Mouse (Mus musculus) testis, adult 2 months (tissue): ENCODE data around the gene Etl4.

Experiments used
- CTCF ChIP-seq: fragments of 200-500 bp; IDR thresholded peaks from 2 replicates; pipeline ENCODE4 v1.5.1; 2012; ENCODE audit warnings: low read depth, mild to moderate bottlenecking, inconsistent platforms, low read length, moderate library complexity; ENCODE audit not compliant: control insufficient read depth, insufficient read depth, insufficient replicate concordance
- POLR2A ChIP-seq: fragments of 200-500 bp; IDR thresholded peaks from 2 replicates; pipeline ENCODE4 v1.6.1; 2012; ENCODE audit warnings: low read depth, mild to moderate bottlenecking, inconsistent platforms, low read length, moderate library complexity; ENCODE audit not compliant: control insufficient read depth

DNA sequence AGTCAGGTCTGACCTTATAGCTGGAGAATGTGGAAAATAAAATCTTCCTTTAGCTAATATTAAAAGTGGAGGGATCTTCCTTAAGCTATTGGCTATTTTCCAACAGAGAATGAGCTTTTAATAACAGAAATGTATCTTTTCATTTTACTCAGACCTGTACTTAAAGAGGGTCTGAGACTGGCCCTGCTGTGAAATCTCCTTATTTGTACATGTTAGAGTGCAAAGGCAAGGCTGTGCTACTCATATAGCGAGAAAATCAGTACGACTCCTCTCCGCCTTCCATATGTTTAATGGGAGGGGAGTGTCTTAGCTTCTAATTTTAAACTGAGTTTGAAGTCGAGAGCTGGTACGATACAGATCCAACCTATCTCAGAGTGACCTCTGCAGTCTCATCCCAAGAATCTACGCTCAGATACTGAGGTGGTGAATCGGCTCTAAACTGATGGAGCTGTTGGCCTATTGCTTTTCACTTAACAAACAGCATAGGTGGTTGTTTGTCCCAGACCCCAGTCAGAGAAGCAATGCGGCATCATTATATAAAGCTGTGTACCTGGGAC lies 719.7 kb downstream of the Etl4 start:
- TF ChIP-seq POLR2A = no peak
- no peak for TF ChIP-seq CTCF
